Mouse (Mus musculus): ENCODE data around the gene Smim26. TPM values are rescaled to one million over a fixed set of nuclear protein-coding genes. Genes with fewer than 3 reads are reported as not detected.

Gene Smim26
- 16.3 and 24.7 TPM in 2 replicates for polyA plus RNA-seq (2012; rRNA removed)

GRCm38 (mm10) chr2:144593951-144594651, at the start of gene Smim26:
TSS of gene Smim26 (plus strand) at chr2:144594054.
- H3K4me3 ChIP-seq (ENCODE audit: insufficient read depth, low read depth, low read length): peak within 1 kb of the TSS; percentile 83
- no peaks in the 10 kb centered on the region for H3K36me3 ChIP-seq (ENCODE audit: control insufficient read depth, insufficient read depth, low read length)
- peaks cover 3% of the 10 kb centered on the region; the same call in 1 of the 2 replicates for H3K4me1 ChIP-seq (ENCODE audit: control insufficient read depth, insufficient read depth, low read length)
- no peaks in the 10 kb centered on the region for H3K27me3 ChIP-seq (replicated peaks; ENCODE audit: control insufficient read depth, insufficient read depth, low read length)
- under 1% methylated on average over 31 of the region's 31 CpGs for WGBS
- TF ChIP-seq CTCF (conservative IDR thresholded peaks at IDR 0.05; ENCODE audit: insufficient read depth, insufficient read length, low read depth, low read length) (no peak), POLR2A (IDR thresholded peaks at IDR 0.05; ENCODE audit: low read depth, low read length) (no peak)
- peak; percentile 89 for DNase-seq
- H3K27ac ChIP-seq (ENCODE audit: insufficient read depth, low read depth, low read length): peak within 1 kb of the TSS; percentile 46; the same call in 1 of the 2 replicates

GRCm38 (mm10) chr2:144544630-144545029, 49.2 kb upstream of the Smim26 start:
- H3K4me3 ChIP-seq (ENCODE audit: insufficient read depth, low read depth, low read length): no peak overlapping the region
- H3K36me3 ChIP-seq (ENCODE audit: control insufficient read depth, insufficient read depth, low read length): peaks cover 9% of the 10 kb centered on the region; the same call in 1 of the 2 replicates
- H3K4me1 ChIP-seq (ENCODE audit: control insufficient read depth, insufficient read depth, low read length): peaks cover 24% of the 10 kb centered on the region
- H3K27ac ChIP-seq (ENCODE audit: insufficient read depth, low read depth, low read length): peak overlapping the region; percentile 92
- WGBS: 27% methylated on average over 6 of the region's 6 CpGs
- TF ChIP-seq CTCF (conservative IDR thresholded peaks at IDR 0.05; ENCODE audit: insufficient read depth, insufficient read length, low read depth, low read length) (no peak), POLR2A (IDR thresholded peaks at IDR 0.05; ENCODE audit: low read depth, low read length) (no peak)
- no peaks in the 10 kb centered on the region for H3K27me3 ChIP-seq (replicated peaks; ENCODE audit: control insufficient read depth, insufficient read depth, low read length)
- peak; percentile 82 for DNase-seq

GRCm38 (mm10) chr2:144545061-144545460, 48.8 kb upstream of the Smim26 start:
- no peak overlapping the region for H3K4me3 ChIP-seq (ENCODE audit: insufficient read depth, low read depth, low read length)
- TF ChIP-seq CTCF (conservative IDR thresholded peaks at IDR 0.05; ENCODE audit: insufficient read depth, insufficient read length, low read depth, low read length): no peak
- TF ChIP-seq POLR2A (IDR thresholded peaks at IDR 0.05; ENCODE audit: low read depth, low read length): no peak
- peaks cover 24% of the 10 kb centered on the region for H3K4me1 ChIP-seq (ENCODE audit: control insufficient read depth, insufficient read depth, low read length)
- 42% methylated on average over 2 of the region's 2 CpGs for WGBS
- H3K36me3 ChIP-seq (ENCODE audit: control insufficient read depth, insufficient read depth, low read length): peaks cover 9% of the 10 kb centered on the region; the same call in 1 of the 2 replicates
- peak overlapping the region; percentile 92 for H3K27ac ChIP-seq (ENCODE audit: insufficient read depth, low read depth, low read length)
- peak; percentile 60 for DNase-seq
- H3K27me3 ChIP-seq (replicated peaks; ENCODE audit: control insufficient read depth, insufficient read depth, low read length): no peaks in the 10 kb centered on the region

GRCm38 (mm10) chr2:144545481-144545880, 48.4 kb upstream of the Smim26 start:
- WGBS: 10% methylated on average over 1 of the region's 1 CpGs
- Histone ChIP-seq H3K4me1 (ENCODE audit: control insufficient read depth, insufficient read depth, low read length) (peaks cover 24% of the 10 kb centered on the region), H3K36me3 (ENCODE audit: control insufficient read depth, insufficient read depth, low read length) (peaks cover 9% of the 10 kb centered on the region; the same call in 1 of the 2 replicates), H3K27me3 (replicated peaks; ENCODE audit: control insufficient read depth, insufficient read depth, low read length) (no peaks in the 10 kb centered on the region), H3K27ac (ENCODE audit: insufficient read depth, low read depth, low read length) (peak overlapping the region; percentile 99), H3K4me3 (ENCODE audit: insufficient read depth, low read depth, low read length) (no peak overlapping the region)
- peak; percentile 91 for DNase-seq
- TF ChIP-seq CTCF (conservative IDR thresholded peaks at IDR 0.05; ENCODE audit: insufficient read depth, insufficient read length, low read depth, low read length) (no peak), POLR2A (IDR thresholded peaks at IDR 0.05; ENCODE audit: low read depth, low read length) (no peak)

- Histone ChIP-seq H3K27ac (ENCODE audit: insufficient read depth, low read depth, low read length) (no peak overlapping the region), H3K4me3 (ENCODE audit: insufficient read depth, low read depth, low read length) (no peak overlapping the region), H3K27me3 (replicated peaks; ENCODE audit: control insufficient read depth, insufficient read depth, low read length) (no peaks in the 10 kb centered on the region), H3K36me3 (ENCODE audit: control insufficient read depth, insufficient read depth, low read length) (peaks cover 7% of the 10 kb centered on the region; the same call in 1 of the 2 replicates), H3K4me1 (ENCODE audit: control insufficient read depth, insufficient read depth, low read length) (peaks cover 24% of the 10 kb centered on the region)
- no peak for TF ChIP-seq POLR2A (IDR thresholded peaks at IDR 0.05; ENCODE audit: low read depth, low read length)
- no peak for TF ChIP-seq CTCF (conservative IDR thresholded peaks at IDR 0.05; ENCODE audit: insufficient read depth, insufficient read length, low read depth, low read length)
- DNase-seq: no peak
- WGBS: 77% methylated on average over 4 of the region's 4 CpGs
These were observed 46.3 kb upstream of the Smim26 start for GRCm38 (mm10) chr2:144547559-144547958.

- peak within 1 kb of the TSS; percentile 94 for H3K27ac ChIP-seq (ENCODE audit: insufficient read depth, low read depth, low read length)
- H3K4me3 ChIP-seq (ENCODE audit: insufficient read depth, low read depth, low read length): peak within 1 kb of the TSS; percentile 99
- H3K27me3 ChIP-seq (replicated peaks; ENCODE audit: control insufficient read depth, insufficient read depth, low read length): no peaks in the 10 kb centered on the region
- TF ChIP-seq CTCF (conservative IDR thresholded peaks at IDR 0.05; ENCODE audit: insufficient read depth, insufficient read length, low read depth, low read length): no peak
- TF ChIP-seq POLR2A (IDR thresholded peaks at IDR 0.05; ENCODE audit: low read depth, low read length): peak; percentile 28
- DNase-seq: peak; percentile 81
- no peaks in the 10 kb centered on the region for H3K36me3 ChIP-seq (ENCODE audit: control insufficient read depth, insufficient read depth, low read length)
- H3K4me1 ChIP-seq (ENCODE audit: control insufficient read depth, insufficient read depth, low read length): peaks cover 12% of the 10 kb centered on the region
- WGBS: under 1% methylated on average over 17 of the region's 17 CpGs
These were observed 43.3 kb upstream of the Smim26 start, which contains the start of gene Rbbp9 for GRCm38 (mm10) chr2:144550529-144550928. TSS of gene Rbbp9 (minus strand) at chr2:144550869.

- no peak for DNase-seq
- WGBS: 92% methylated on average over 3 of the region's 3 CpGs
- Histone ChIP-seq H3K4me1 (ENCODE audit: control insufficient read depth, insufficient read depth, low read length) (peaks cover 11% of the 10 kb centered on the region; the same call in 1 of the 2 replicates), H3K27me3 (replicated peaks; ENCODE audit: control insufficient read depth, insufficient read depth, low read length) (no peaks in the 10 kb centered on the region), H3K4me3 (ENCODE audit: insufficient read depth, low read depth, low read length) (no peak overlapping the region), H3K36me3 (ENCODE audit: control insufficient read depth, insufficient read depth, low read length) (no peaks in the 10 kb centered on the region), H3K27ac (ENCODE audit: insufficient read depth, low read depth, low read length) (no peak overlapping the region)
- TF ChIP-seq POLR2A (IDR thresholded peaks at IDR 0.05; ENCODE audit: low read depth, low read length): no peak
- no peak for TF ChIP-seq CTCF (conservative IDR thresholded peaks at IDR 0.05; ENCODE audit: insufficient read depth, insufficient read length, low read depth, low read length)
These were observed 39.9 kb upstream of the Smim26 start for GRCm38 (mm10) chr2:144553905-144554304.
